Mouse (Mus musculus): ENCODE measurements around the gene Ppp4r2. TPM values are rescaled to one million over a fixed set of nuclear protein-coding genes. Genes with fewer than 3 reads are reported as not detected.

The Ppp4r2 gene
- polyA plus RNA-seq, 1 experiment from 2014 or later = 8.7 TPM

- Histone ChIP-seq H3K27me3 (ENCODE audit: control insufficient read depth, insufficient read depth, low read length) (no peaks in the 10 kb centered on the region), H3K36me3 (ENCODE audit: control insufficient read depth, insufficient read depth, low read length) (no peaks in the 10 kb centered on the region), H3K27ac (replicated peaks) (no peak overlapping the region), H3K9me3 (ENCODE audit: control insufficient read depth, low read length) (no peaks in the 10 kb centered on the region), H3K9ac (ENCODE audit: low read length) (no peak overlapping the region), H3K4me2 (replicated peaks; ENCODE audit: low read depth) (no peak overlapping the region), H3K4me3 (ENCODE audit: low read depth, low read length) (no peak overlapping the region), H3K4me1 (replicated peaks; ENCODE audit: control insufficient read depth, insufficient read depth) (no peaks in the 10 kb centered on the region)
- WGBS = 60% methylated on average over 7 of the region's 7 CpGs
- TF ChIP-seq CTCF (IDR thresholded peaks at IDR 0.05; ENCODE audit: low read depth) = no peak
- no peak for TF ChIP-seq EP300 (optimal IDR thresholded peaks at IDR 0.05)
- no peak for DNase-seq (ENCODE audit: low spot score)
- ATAC-seq (ENCODE audit: low FRiP score, low TSS enrichment) = no peak
Measured at GRCm38 (mm10) chr6:100824381-100824965, 8.9 kb upstream of the Ppp4r2 start.

GRCm38 (mm10) chr6:100826046-100826445 is 7.4 kb upstream of the Ppp4r2 start:
- Histone ChIP-seq H3K27me3 (ENCODE audit: control insufficient read depth, insufficient read depth, low read length) (no peaks in the 10 kb centered on the region), H3K4me3 (ENCODE audit: low read depth, low read length) (no peak overlapping the region), H3K4me1 (replicated peaks; ENCODE audit: control insufficient read depth, insufficient read depth) (no peaks in the 10 kb centered on the region), H3K4me2 (replicated peaks; ENCODE audit: low read depth) (no peak overlapping the region), H3K36me3 (ENCODE audit: control insufficient read depth, insufficient read depth, low read length) (no peaks in the 10 kb centered on the region), H3K27ac (replicated peaks) (no peak overlapping the region), H3K9ac (ENCODE audit: low read length) (no peak overlapping the region), H3K9me3 (ENCODE audit: control insufficient read depth, low read length) (no peaks in the 10 kb centered on the region)
- ATAC-seq (ENCODE audit: low FRiP score, low TSS enrichment) (peak; percentile 73), DNase-seq (ENCODE audit: low spot score) (peak; percentile 61)
- TF ChIP-seq EP300 (optimal IDR thresholded peaks at IDR 0.05) = no peak
- TF ChIP-seq CTCF (IDR thresholded peaks at IDR 0.05; ENCODE audit: low read depth) = no peak
- WGBS = 53% methylated on average over 6 of the region's 6 CpGs

DNA sequence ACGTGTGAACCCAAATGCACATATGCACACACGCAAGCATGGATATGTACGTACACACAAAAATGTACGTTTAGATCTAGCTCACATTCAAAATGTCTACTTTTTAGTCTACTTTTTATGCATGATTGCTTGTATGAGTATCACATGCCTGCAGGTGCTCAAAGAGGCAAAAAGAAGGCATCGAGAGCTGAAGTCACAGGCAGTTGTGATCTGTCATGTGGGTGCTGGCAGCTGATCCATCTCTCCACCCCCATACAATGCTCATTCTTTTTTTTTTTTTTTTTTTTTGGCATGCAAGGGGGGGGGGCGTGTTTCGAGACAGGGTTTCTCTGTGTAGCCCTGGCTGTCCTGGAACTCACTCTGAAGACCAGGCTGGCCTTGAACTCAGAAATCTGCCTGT is 4.9 kb upstream of the Ppp4r2 start:
- DNase-seq (ENCODE audit: low spot score) (no peak), ATAC-seq (ENCODE audit: low FRiP score, low TSS enrichment) (no peak)
- no peak overlapping the region for H3K4me3 ChIP-seq (ENCODE audit: low read depth, low read length)
- no peak overlapping the region for H3K4me2 ChIP-seq (replicated peaks; ENCODE audit: low read depth)
- WGBS = 91% methylated on average over 7 of the region's 7 CpGs
- no peaks in the 10 kb centered on the region for H3K27me3 ChIP-seq (ENCODE audit: control insufficient read depth, insufficient read depth, low read length)
- no peak for TF ChIP-seq CTCF (IDR thresholded peaks at IDR 0.05; ENCODE audit: low read depth)
- TF ChIP-seq EP300 (optimal IDR thresholded peaks at IDR 0.05) = no peak
- H3K4me1 ChIP-seq (replicated peaks; ENCODE audit: control insufficient read depth, insufficient read depth) = no peaks in the 10 kb centered on the region
- no peak overlapping the region for H3K27ac ChIP-seq (replicated peaks)
- H3K9me3 ChIP-seq (ENCODE audit: control insufficient read depth, low read length) = no peaks in the 10 kb centered on the region
- H3K36me3 ChIP-seq (ENCODE audit: control insufficient read depth, insufficient read depth, low read length) = no peaks in the 10 kb centered on the region
- no peak overlapping the region for H3K9ac ChIP-seq (ENCODE audit: low read length)

DNA sequence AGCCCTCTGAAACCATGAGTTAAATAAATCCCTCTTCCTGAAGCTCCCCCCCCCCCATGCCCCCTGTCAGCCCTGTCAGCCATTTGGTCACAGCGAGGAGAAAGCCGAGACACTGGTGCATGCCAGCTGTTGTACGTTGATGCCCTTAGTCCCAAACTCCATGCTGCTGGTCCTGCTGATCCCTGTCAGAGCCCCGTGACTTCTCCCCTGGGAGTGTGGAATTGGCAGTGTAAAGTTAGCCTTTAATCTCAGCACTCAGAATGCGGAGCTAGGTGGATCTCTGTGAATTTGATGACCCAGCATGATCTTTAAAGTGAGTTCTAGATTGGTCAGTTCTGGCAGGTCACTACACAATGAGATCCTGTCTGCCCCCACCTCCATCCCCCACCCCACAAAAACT is 3.7 kb upstream of the Ppp4r2 start:
- Histone ChIP-seq H3K4me3 (ENCODE audit: low read depth, low read length) (no peak overlapping the region), H3K27ac (replicated peaks) (no peak overlapping the region), H3K9ac (ENCODE audit: low read length) (no peak overlapping the region), H3K4me1 (replicated peaks; ENCODE audit: control insufficient read depth, insufficient read depth) (no peaks in the 10 kb centered on the region), H3K27me3 (ENCODE audit: control insufficient read depth, insufficient read depth, low read length) (no peaks in the 10 kb centered on the region), H3K9me3 (ENCODE audit: control insufficient read depth, low read length) (no peaks in the 10 kb centered on the region), H3K4me2 (replicated peaks; ENCODE audit: low read depth) (no peak overlapping the region), H3K36me3 (ENCODE audit: control insufficient read depth, insufficient read depth, low read length) (no peaks in the 10 kb centered on the region)
- ATAC-seq (ENCODE audit: low FRiP score, low TSS enrichment) = no peak
- TF ChIP-seq CTCF (IDR thresholded peaks at IDR 0.05; ENCODE audit: low read depth) (no peak), EP300 (optimal IDR thresholded peaks at IDR 0.05) (no peak)
- DNase-seq (ENCODE audit: low spot score) = no peak
- 76% methylated on average over 5 of the region's 5 CpGs for WGBS

DNA sequence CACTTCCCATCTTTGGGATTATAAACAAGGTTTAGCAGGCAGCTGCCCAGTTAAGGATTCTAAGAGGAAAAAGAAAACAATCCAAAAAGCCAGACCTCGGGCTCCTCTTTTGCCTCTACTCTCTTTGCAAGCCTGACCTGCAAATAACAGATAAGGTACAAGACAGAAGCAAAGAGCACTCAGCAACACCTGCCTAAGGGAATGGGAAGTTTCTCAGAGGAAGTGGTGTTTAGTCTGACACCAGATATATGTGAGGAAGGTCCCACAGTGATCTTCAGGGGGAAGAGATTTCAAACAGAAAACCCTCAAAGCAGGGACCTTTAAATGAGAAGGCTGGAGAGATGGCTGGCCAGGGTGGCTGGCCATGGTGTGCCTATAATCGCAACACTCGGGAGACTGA is 2.2 kb upstream of the Ppp4r2 start:
- Histone ChIP-seq H3K9ac (ENCODE audit: low read length) (no peak overlapping the region), H3K4me3 (ENCODE audit: low read depth, low read length) (no peak overlapping the region), H3K36me3 (ENCODE audit: control insufficient read depth, insufficient read depth, low read length) (peaks cover 3% of the 10 kb centered on the region; the same call in 1 of the 2 replicates), H3K4me2 (replicated peaks; ENCODE audit: low read depth) (no peak overlapping the region), H3K4me1 (replicated peaks; ENCODE audit: control insufficient read depth, insufficient read depth) (no peaks in the 10 kb centered on the region), H3K27me3 (ENCODE audit: control insufficient read depth, insufficient read depth, low read length) (no peaks in the 10 kb centered on the region), H3K9me3 (ENCODE audit: control insufficient read depth, low read length) (no peaks in the 10 kb centered on the region), H3K27ac (replicated peaks) (no peak overlapping the region)
- TF ChIP-seq EP300 (optimal IDR thresholded peaks at IDR 0.05) (no peak), CTCF (IDR thresholded peaks at IDR 0.05; ENCODE audit: low read depth) (no peak)
- WGBS = 81% methylated on average over 3 of the region's 3 CpGs
- DNase-seq (ENCODE audit: low spot score) = no peak
- no peak for ATAC-seq (ENCODE audit: low FRiP score, low TSS enrichment)

DNA sequence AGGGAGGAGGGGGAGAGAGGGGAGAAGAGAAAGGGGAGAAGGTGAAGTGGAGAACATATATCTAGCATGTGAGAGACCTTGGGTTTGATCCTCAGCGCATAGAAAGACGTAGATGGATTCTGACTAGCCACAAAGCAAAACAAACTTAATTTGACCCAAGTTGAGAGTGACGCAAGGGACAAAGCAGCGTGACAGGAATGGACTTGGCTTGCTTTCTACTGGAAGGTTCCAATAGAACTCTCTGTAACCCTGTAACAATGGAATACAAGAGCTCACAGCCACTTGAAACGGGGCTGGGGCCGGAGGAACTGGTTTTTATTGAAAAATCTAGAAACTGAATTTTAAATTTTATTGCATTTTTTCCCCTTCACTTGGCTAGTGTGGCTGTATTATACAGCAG is 1.7 kb upstream of the Ppp4r2 start:
- Histone ChIP-seq H3K4me3 (ENCODE audit: low read depth, low read length) (no peak overlapping the region), H3K9me3 (ENCODE audit: control insufficient read depth, low read length) (no peaks in the 10 kb centered on the region), H3K9ac (ENCODE audit: low read length) (no peak overlapping the region), H3K27ac (replicated peaks) (no peak overlapping the region), H3K36me3 (ENCODE audit: control insufficient read depth, insufficient read depth, low read length) (peaks cover 9% of the 10 kb centered on the region; the same call in 1 of the 2 replicates), H3K4me1 (replicated peaks; ENCODE audit: control insufficient read depth, insufficient read depth) (no peaks in the 10 kb centered on the region), H3K4me2 (replicated peaks; ENCODE audit: low read depth) (no peak overlapping the region), H3K27me3 (ENCODE audit: control insufficient read depth, insufficient read depth, low read length) (no peaks in the 10 kb centered on the region)
- no peak for DNase-seq (ENCODE audit: low spot score)
- no peak for TF ChIP-seq CTCF (IDR thresholded peaks at IDR 0.05; ENCODE audit: low read depth)
- no peak for TF ChIP-seq EP300 (optimal IDR thresholded peaks at IDR 0.05)
- no peak for ATAC-seq (ENCODE audit: low FRiP score, low TSS enrichment)
- 75% methylated on average over 6 of the region's 6 CpGs for WGBS
